Mouse (Mus musculus) c-Kit-negative CD71-positive TER-119-positive erythroid progenitor cells, embryonic 14.5 days (primary cell): Measurements from ENCODE around the gene Acin1.
A peak's percentile ranks its signal among the peaks of the same experiment; 100 is the strongest.
"Not testable (repeated sequence)": the region's sequence is repeated elsewhere in the genome, so short reads cannot be mapped to it uniquely, and the experiment has no call there.

Experiments
- DNase-seq: peaks from one replicate; pipeline ENCODE4 v3.0.0-alpha.2; 2013; ENCODE audit warnings: low read depth, low spot score

Acin1 gene

DNA sequence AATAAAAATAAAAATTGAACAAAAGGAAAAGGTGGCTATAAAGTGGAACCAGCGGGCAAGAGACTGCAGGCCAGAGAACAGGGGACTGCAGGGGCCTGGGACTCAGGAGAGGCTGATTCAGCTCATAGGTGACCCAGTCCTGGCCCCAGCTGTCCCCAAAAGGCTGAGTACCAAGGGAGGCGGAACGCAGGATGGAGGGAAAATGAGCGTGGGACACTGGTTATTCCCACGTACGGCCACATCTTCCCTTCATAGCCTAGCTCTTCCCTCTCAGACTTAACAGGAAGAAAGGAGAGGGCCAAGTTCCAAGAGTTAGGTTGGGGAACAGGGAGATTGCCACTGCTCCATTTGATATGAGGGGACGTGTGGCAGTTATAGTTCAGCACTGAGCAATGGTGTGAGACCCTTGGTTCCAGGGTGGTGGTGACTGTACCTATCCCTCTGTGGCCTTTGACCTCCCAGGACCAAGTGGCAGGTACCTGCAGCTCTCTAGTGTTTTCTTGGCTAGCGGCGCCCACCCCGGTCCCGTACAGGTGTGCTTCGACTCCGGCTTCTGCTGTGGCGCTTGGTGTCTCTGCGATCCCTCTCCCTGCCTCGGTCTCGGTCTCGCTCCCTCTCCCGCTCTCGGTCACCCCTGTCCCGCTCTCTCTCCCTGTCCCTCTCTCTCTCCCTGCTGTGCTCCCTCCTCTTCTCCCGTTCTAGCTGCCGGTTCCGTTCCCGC lies 44.3 kb downstream of the Acin1 start:
- no peak for DNase-seq

DNA sequence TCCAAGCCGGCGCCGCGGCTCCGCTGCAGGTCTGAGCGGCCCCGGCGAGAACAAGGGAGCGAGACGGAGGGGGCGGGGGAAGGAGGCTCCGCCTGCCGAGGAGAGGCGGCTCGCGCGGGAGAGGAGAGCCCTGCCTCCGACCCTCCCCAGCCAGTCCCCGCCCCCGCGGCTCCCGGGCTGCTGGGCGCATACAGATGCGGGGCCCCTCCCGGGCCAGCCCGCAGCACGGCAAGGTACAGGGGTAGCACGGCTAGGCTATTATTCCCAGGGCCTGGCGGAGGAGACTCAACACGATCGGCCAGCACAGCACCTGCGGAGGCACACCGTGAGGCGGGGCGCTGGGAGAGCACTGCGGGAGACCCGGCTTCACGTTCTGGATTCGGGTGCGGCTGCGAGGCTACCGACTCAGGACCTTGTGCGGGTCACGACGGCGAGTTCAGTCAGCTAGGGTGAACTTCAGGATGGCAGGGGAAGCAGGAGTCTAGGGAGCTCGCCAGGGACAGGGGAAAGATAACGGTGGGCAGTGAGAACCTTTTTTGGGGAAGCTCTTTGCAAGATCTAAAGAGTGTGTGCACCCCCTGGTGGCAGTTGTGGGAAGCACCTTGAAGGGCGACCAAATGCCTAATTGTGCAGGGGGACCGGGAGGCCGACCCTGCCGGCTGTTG lies 45.3 kb downstream of the Acin1 start, which contains the start of gene Cdh24:
Cdh24 (minus strand) TSS at position 60 of the 665 bp plus-strand sequence.
- DNase-seq: peak; percentile 72

DNA sequence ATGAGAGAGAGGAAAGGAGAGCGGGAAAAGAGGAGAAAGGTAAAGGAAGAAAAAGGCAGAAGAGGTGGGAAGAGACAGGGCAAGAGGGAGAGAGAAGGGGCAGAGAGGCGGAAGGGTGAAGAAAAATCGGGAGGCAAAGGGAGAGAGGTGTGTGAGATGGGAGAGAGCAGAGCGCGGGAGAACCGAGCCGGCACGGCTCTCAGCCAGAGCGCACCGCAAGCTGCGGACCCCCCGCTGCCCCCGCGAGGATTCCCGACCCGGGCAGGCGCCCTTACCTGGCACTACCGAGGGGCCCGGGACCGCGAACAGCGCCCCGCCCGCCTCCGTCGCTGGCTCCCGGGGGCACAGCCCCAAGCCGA lies 45.8 kb downstream of the Acin1 start, which contains the start of gene Gm17606:
Gm17606 (plus strand) TSS at position 7 of the 359 bp plus-strand sequence.
- no peak for DNase-seq

- DNase-seq: no peak
These were observed 46.6 kb downstream of the Acin1 start for GRCm38 (mm10) chr14:54640121-54640520.

- no peak for DNase-seq
These were observed 48.5 kb downstream of the Acin1 start for GRCm38 (mm10) chr14:54638210-54638609.

DNA sequence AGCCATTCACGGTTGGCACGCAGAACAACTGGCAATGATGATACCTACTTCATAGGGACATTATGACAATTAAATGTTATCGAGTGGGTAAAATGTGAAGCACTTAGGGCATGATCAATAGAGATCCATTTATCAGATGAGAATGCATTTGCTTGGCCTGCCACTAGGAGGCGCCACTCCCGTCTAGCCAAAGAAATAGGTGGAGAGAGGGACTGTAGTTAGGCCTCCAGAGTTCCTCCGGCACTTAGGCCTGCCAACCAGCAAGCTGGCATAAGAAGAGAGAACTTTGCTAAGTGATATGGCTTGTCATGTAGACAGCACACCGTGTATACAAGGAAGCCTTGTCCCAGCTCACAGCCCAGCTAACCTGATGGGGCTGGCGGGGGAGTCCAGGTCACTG lies 49.8 kb downstream of the Acin1 start:
- no peak for DNase-seq

- DNase-seq: no peak
These were observed 52.5 kb downstream of the Acin1 start for GRCm38 (mm10) chr14:54634182-54634581.

DNA sequence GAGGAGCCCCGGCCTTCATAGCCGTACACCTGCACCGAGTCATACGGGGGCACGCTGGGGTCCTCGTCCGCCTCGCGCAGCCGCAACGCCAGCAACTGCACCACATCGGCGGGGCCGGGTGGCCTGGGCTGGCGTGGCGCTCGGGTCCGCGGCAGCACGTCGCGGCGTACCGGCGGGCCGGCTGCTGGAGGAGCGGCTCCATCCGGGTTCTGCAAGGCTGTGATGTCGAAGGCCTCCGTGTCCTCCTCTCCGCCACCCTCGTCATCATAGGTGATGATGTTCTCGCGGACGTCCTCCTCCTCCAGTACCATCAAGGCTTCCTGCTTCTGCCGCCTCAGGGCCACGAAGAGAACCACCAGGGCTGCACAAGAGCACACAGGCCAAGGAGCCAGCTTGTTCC lies 54.5 kb downstream of the Acin1 start:
- no peak for DNase-seq

- DNase-seq: no peak
These were observed 55.5 kb downstream of the Acin1 start for GRCm38 (mm10) chr14:54631240-54631599.

GRCm38 (mm10) chr14:54630583-54631239 lies 56.0 kb downstream of the Acin1 start:
- DNase-seq: no peak

DNA sequence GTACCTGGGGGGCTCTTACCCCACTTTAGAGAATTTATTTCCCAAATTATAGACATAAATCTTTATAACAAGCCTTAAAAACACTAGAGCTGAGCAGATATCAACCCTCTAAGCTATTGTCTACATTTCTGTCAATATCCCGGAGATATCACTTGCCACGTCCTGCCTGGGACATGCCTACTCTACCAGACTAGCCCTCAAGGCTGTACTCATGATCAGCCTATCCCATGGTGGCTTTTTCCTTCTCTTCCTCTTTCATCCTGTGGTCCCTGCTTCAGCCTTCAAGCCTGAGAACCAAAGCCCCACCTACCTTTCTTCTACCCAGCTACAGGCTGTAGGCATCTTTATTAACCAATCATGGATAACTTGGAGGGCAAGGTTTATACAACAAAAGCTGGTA lies 56.9 kb downstream of the Acin1 start:
- no peak for DNase-seq

- DNase-seq: no peak
These were observed 58.6 kb downstream of the Acin1 start for GRCm38 (mm10) chr14:54628103-54628502.

GRCm38 (mm10) chr14:54624976-54625375 lies 61.8 kb downstream of the Acin1 start:
- DNase-seq: no peak

- no peak for DNase-seq
These were observed 63.4 kb downstream of the Acin1 start for GRCm38 (mm10) chr14:54623334-54623733.

DNA sequence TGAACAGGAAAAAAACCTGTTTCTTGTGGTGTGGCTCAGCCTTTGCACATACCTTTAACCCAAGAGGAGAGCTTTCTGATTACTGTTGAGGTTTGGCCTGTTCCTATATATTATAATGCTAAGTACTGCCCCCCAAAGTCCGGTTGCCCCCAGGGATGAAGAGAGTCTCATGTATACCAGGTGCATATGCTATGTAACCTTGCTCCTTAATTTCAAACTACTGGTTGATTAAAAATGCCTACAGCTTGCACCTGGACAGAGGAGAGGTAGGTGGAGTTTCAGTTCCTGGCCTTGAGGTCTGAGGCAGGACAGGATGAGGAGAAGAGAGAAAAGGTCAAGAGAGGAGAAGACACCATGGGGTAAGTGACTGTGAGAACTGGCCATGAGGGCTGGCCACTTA lies 65.6 kb downstream of the Acin1 start, which contains the start of gene Psmb11:
Psmb11 (plus strand) TSS at position 301 of the 400 bp plus-strand sequence.
- DNase-seq: no peak

DNA sequence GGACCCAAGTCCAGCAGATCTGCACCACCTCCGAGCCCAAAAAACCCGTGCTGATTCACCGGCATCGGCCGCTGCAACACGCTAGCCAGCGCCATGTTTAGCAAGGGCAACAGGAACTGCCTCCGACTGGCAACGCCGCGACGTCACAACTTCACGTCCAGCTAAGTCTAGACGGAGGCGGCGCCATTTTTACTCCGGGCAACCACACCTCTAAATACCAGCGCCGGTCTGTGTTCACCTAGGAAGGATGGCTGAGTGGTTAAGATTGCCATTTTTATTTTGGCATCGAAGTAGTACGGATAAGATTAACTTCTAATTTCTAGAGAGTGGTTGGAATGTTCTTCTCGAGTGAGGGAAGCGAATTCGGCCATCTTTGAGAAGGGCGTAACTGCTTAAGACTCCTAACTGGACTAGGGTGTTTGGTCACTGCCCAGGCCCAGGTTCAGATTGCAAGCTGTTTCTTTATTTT lies 68.8 kb downstream of the Acin1 start, which contains the start of gene Psmb5:
Psmb5 (minus strand) TSS at position 126 of the 469 bp plus-strand sequence.
- peak; percentile 83 for DNase-seq

- DNase-seq: no peak
These were observed 69.4 kb downstream of the Acin1 start for GRCm38 (mm10) chr14:54617152-54617896.

GRCm38 (mm10) chr14:54616226-54616825 lies 70.4 kb downstream of the Acin1 start:
- no peak for DNase-seq

DNA sequence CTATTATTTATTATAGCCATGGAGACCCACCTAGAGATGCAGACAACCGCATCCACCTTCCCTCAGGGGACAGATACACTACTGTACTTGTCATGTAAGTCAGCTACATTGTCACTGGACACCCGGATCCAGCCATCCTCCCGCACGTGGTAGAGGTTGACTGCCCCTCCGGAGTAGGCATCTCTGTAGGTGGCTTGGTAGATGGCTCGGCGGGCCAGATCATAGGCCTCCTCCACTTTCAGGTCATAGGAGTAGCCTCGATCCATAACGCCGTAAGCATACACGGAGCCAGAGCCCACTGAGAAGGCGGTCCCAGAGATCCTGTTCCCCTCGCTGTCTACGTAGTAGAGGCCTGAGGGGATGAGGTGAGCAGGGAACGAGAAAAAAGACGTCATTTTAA lies 72.6 kb downstream of the Acin1 start:
- DNase-seq: not testable (repeated sequence)

DNA sequence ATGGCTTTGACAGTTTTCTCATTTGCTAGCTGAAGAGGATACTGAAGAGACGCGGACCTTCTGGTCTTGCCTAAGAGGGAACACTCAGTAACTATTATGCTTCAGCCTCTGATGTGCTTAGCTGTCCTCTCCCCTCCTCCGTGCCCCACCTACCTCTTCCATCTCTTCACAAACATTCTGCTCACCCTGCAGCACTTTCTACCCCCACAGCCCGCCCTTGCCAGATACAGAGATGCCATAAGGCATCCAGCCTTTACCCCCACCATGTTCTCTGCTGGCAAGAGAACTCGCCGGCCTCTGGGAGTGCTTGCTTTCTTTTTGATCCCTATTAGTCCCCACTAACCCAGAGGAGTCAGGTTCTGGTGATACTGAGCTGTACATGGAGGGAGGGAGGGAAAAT lies 76.1 kb downstream of the Acin1 start:
- no peak for DNase-seq

GRCm38 (mm10) chr14:54609962-54610361 lies 76.8 kb downstream of the Acin1 start:
- DNase-seq: no peak
